Mouse (Mus musculus) stomach, postnatal 0 days (tissue): ENCODE data around the gene Kazn.

ENCODE experiments used
- CTCF ChIP-seq: IDR thresholded peaks from 2 replicates; pipeline ENCODE4 v1.5.1; 2016; ENCODE audit warnings: antibody characterized with exemption, low read depth, mild to moderate bottlenecking, moderate library complexity
- EP300 ChIP-seq: optimal IDR thresholded peaks from 2 replicates; pipeline ENCODE3; 2016; ENCODE audit warnings: antibody characterized with exemption

DNA sequence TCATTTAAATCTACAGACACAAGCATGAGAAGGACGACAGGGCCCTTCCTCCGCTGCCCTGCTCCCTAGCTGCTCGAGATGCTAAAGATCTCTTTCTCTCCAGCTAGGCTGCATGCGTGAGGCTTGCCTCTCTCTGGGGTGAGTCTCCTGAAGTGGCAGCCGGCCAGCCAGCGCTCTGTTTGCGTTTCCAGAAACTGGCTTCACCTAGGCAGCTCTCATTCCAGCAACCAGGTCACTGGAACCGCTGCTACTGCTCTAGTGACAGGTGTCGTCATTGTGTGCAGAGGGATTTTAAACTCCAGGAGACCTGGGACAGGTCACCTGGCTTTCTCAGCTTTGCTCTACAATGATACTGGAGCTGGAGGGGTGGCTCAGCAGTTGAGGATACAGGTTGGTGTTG is 76.5 kb downstream of the Kazn start:
- TF ChIP-seq EP300 (no peak), CTCF (no peak)
